Mouse (Mus musculus): Measurements from ENCODE around the gene Col28a1. TPM values are rescaled to one million over a fixed set of nuclear protein-coding genes. Genes with fewer than 3 reads are reported as not detected.
A peak's percentile ranks its signal among the peaks of the same experiment; 100 is the strongest.

Gene Col28a1
- polyA plus RNA-seq, 1 experiment: 1.0 TPM

- Histone ChIP-seq H3K4me1 (ENCODE audit: control insufficient read depth, insufficient read depth, low read length) (no peaks in the 10 kb centered on the region), H3K27ac (ENCODE audit: control insufficient read depth, insufficient read depth, low read depth, low read length) (no peak overlapping the region), H3K36me3 (ENCODE audit: control insufficient read depth, insufficient read depth, low read length) (no peaks in the 10 kb centered on the region), H3K4me3 (ENCODE audit: control insufficient read depth, low read depth, low read length) (no peak overlapping the region), H3K27me3 (ENCODE audit: control insufficient read depth, insufficient read depth, low read length) (no peaks in the 10 kb centered on the region)
- TF ChIP-seq POLR2A (IDR thresholded peaks at IDR 0.05; ENCODE audit: control insufficient read depth, low read depth, low read length) (no peak), CTCF (IDR thresholded peaks at IDR 0.05; ENCODE audit: control insufficient read depth, insufficient read depth, insufficient replicate concordance, low read depth, low read length) (no peak)
Measured at GRCm38 (mm10) chr6:8093556-8093955, 98.9 kb downstream of the Col28a1 start.

- no peak overlapping the region for H3K27ac ChIP-seq (ENCODE audit: control insufficient read depth, insufficient read depth, low read depth, low read length)
- H3K27me3 ChIP-seq (ENCODE audit: control insufficient read depth, insufficient read depth, low read length): no peaks in the 10 kb centered on the region
- no peaks in the 10 kb centered on the region for H3K4me1 ChIP-seq (ENCODE audit: control insufficient read depth, insufficient read depth, low read length)
- H3K36me3 ChIP-seq (ENCODE audit: control insufficient read depth, insufficient read depth, low read length): no peaks in the 10 kb centered on the region
- TF ChIP-seq CTCF (IDR thresholded peaks at IDR 0.05; ENCODE audit: control insufficient read depth, insufficient read depth, insufficient replicate concordance, low read depth, low read length): 0 out of 2 replicates have a peak, but pooled peaks have one; percentile 35
- no peak for TF ChIP-seq POLR2A (IDR thresholded peaks at IDR 0.05; ENCODE audit: control insufficient read depth, low read depth, low read length)
- no peak overlapping the region for H3K4me3 ChIP-seq (ENCODE audit: control insufficient read depth, low read depth, low read length)
Measured at GRCm38 (mm10) chr6:8086847-8087246, 105.6 kb downstream of the Col28a1 start.

GRCm38 (mm10) chr6:8084806-8085205 lies 107.6 kb downstream of the Col28a1 start:
- Histone ChIP-seq H3K36me3 (ENCODE audit: control insufficient read depth, insufficient read depth, low read length) (no peaks in the 10 kb centered on the region), H3K4me1 (ENCODE audit: control insufficient read depth, insufficient read depth, low read length) (no peaks in the 10 kb centered on the region), H3K4me3 (ENCODE audit: control insufficient read depth, low read depth, low read length) (no peak overlapping the region), H3K27ac (ENCODE audit: control insufficient read depth, insufficient read depth, low read depth, low read length) (no peak overlapping the region), H3K27me3 (ENCODE audit: control insufficient read depth, insufficient read depth, low read length) (no peaks in the 10 kb centered on the region)
- TF ChIP-seq CTCF (IDR thresholded peaks at IDR 0.05; ENCODE audit: control insufficient read depth, insufficient read depth, insufficient replicate concordance, low read depth, low read length) (no peak), POLR2A (IDR thresholded peaks at IDR 0.05; ENCODE audit: control insufficient read depth, low read depth, low read length) (no peak)

GRCm38 (mm10) chr6:8083196-8083595 lies 109.2 kb downstream of the Col28a1 start:
- Histone ChIP-seq H3K36me3 (ENCODE audit: control insufficient read depth, insufficient read depth, low read length) (no peaks in the 10 kb centered on the region), H3K4me3 (ENCODE audit: control insufficient read depth, low read depth, low read length) (no peak overlapping the region), H3K27me3 (ENCODE audit: control insufficient read depth, insufficient read depth, low read length) (no peaks in the 10 kb centered on the region), H3K4me1 (ENCODE audit: control insufficient read depth, insufficient read depth, low read length) (no peaks in the 10 kb centered on the region), H3K27ac (ENCODE audit: control insufficient read depth, insufficient read depth, low read depth, low read length) (no peak overlapping the region)
- no peak for TF ChIP-seq CTCF (IDR thresholded peaks at IDR 0.05; ENCODE audit: control insufficient read depth, insufficient read depth, insufficient replicate concordance, low read depth, low read length)
- no peak for TF ChIP-seq POLR2A (IDR thresholded peaks at IDR 0.05; ENCODE audit: control insufficient read depth, low read depth, low read length)

DNA sequence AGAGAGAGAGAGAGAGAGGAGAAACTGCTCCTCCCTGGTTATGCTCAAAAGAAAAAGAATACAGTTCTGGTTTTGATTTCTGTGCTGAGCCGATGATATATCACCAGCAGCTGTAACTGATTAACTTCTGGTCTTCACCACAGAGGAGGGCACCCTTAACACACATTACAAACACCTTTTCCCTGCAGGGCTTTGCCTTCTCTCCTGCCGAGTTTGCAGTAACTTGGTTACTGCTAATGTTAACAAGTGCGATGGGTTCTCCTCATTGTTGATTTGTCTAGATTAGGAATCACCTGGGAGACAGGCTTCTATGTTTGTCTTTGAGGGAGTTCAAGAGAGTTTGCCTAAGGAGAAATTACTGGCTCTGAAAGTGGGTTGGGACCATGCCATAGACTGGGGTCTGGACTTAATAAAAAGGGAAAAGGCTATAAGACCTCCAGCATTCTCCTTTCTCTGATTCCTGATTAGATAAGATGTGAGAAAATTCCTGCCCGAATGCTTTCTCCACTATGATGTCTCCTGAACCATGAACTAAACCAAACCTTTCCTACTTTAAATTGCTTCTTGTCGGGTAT lies 114.8 kb downstream of the Col28a1 start:
- Histone ChIP-seq H3K27me3 (ENCODE audit: control insufficient read depth, insufficient read depth, low read length) (no peaks in the 10 kb centered on the region), H3K36me3 (ENCODE audit: control insufficient read depth, insufficient read depth, low read length) (no peaks in the 10 kb centered on the region), H3K4me1 (ENCODE audit: control insufficient read depth, insufficient read depth, low read length) (no peaks in the 10 kb centered on the region), H3K27ac (ENCODE audit: control insufficient read depth, insufficient read depth, low read depth, low read length) (no peak overlapping the region), H3K4me3 (ENCODE audit: control insufficient read depth, low read depth, low read length) (no peak overlapping the region)
- TF ChIP-seq POLR2A (IDR thresholded peaks at IDR 0.05; ENCODE audit: control insufficient read depth, low read depth, low read length) (no peak), CTCF (IDR thresholded peaks at IDR 0.05; ENCODE audit: control insufficient read depth, insufficient read depth, insufficient replicate concordance, low read depth, low read length) (no peak)

DNA sequence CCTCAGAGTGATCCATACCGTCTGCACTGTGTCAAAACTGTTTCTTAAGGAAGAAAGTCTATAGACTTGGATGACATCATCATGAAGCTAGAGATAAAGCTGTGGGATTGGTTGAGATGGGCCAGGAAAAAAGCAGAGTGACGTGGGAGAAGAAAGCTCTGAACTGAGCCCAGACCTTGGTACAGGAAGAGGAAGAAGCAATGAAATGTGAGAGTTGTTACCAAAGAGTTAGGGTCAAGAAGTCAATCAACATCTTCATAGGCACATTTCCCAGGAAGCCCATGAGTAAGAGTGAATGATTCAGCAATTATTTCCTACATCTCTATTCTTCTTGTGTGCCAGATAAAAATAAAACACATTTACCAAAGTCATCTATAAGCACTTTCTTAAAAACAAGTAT lies 117.5 kb downstream of the Col28a1 start:
- no peak for TF ChIP-seq CTCF (IDR thresholded peaks at IDR 0.05; ENCODE audit: control insufficient read depth, insufficient read depth, insufficient replicate concordance, low read depth, low read length)
- TF ChIP-seq POLR2A (IDR thresholded peaks at IDR 0.05; ENCODE audit: control insufficient read depth, low read depth, low read length): no peak
- no peak overlapping the region for H3K27ac ChIP-seq (ENCODE audit: control insufficient read depth, insufficient read depth, low read depth, low read length)
- no peaks in the 10 kb centered on the region for H3K4me1 ChIP-seq (ENCODE audit: control insufficient read depth, insufficient read depth, low read length)
- H3K27me3 ChIP-seq (ENCODE audit: control insufficient read depth, insufficient read depth, low read length): no peaks in the 10 kb centered on the region
- no peak overlapping the region for H3K4me3 ChIP-seq (ENCODE audit: control insufficient read depth, low read depth, low read length)
- no peaks in the 10 kb centered on the region for H3K36me3 ChIP-seq (ENCODE audit: control insufficient read depth, insufficient read depth, low read length)

- TF ChIP-seq CTCF (IDR thresholded peaks at IDR 0.05; ENCODE audit: control insufficient read depth, insufficient read depth, insufficient replicate concordance, low read depth, low read length): no peak
- TF ChIP-seq POLR2A (IDR thresholded peaks at IDR 0.05; ENCODE audit: control insufficient read depth, low read depth, low read length): no peak
- Histone ChIP-seq H3K4me1 (ENCODE audit: control insufficient read depth, insufficient read depth, low read length) (no peaks in the 10 kb centered on the region), H3K36me3 (ENCODE audit: control insufficient read depth, insufficient read depth, low read length) (no peaks in the 10 kb centered on the region), H3K4me3 (ENCODE audit: control insufficient read depth, low read depth, low read length) (no peak overlapping the region), H3K27me3 (ENCODE audit: control insufficient read depth, insufficient read depth, low read length) (no peaks in the 10 kb centered on the region), H3K27ac (ENCODE audit: control insufficient read depth, insufficient read depth, low read depth, low read length) (no peak overlapping the region)
Measured at GRCm38 (mm10) chr6:8068979-8069378, 123.4 kb downstream of the Col28a1 start.

All from testis, adult 2 months (tissue).